Mouse (Mus musculus) brain, embryonic 14.5 days (tissue): ENCODE measurements at regions not wholly inside any gene's neighbourhood (a gene's known extent, or its start where the extent isn't known, plus 50 kb on each side); places are given as distances from the start of the nearest gene placed in this dataset.

Experiments
- DNase-seq: peaks from one replicate; pipeline ENCODE4 v3.0.0-alpha.2; 2011; ENCODE audit warnings: low read depth
- CTCF ChIP-seq: fragments of 200-500 bp; IDR thresholded peaks from 2 replicates; pipeline ENCODE4 v1.5.1; 2012; ENCODE audit warnings: inconsistent platforms, mild to moderate bottlenecking, moderate library complexity, borderline replicate concordance; ENCODE audit not compliant: insufficient read depth, insufficient read length; ENCODE audit errors: extremely low read depth
- POLR2A ChIP-seq: fragments of 200-500 bp; IDR thresholded peaks from 2 replicates; pipeline ENCODE4 v1.6.1; 2012; ENCODE audit warnings: mild to moderate bottlenecking, inconsistent platforms, borderline replicate concordance; ENCODE audit not compliant: poor library complexity, insufficient read depth, insufficient read length, severe bottlenecking; ENCODE audit errors: extremely low read depth

- TF ChIP-seq CTCF (no peak), POLR2A (no peak)
- DNase-seq, result peak; percentile 48
Measured at GRCm38 (mm10) chr1:107677404-107677803, 87.6 kb downstream of the Serpinb8 start.

GRCm38 (mm10) chr1:107696858-107697257 lies 107.1 kb downstream of the Serpinb8 start:
- TF ChIP-seq POLR2A (no peak), CTCF (no peak)
- DNase-seq, result no peak

GRCm38 (mm10) chr1:107706108-107706548 lies 116.3 kb downstream of the Serpinb8 start:
- DNase-seq, result peak; percentile 64

GRCm38 (mm10) chr1:107708601-107709000 lies 118.8 kb downstream of the Serpinb8 start:
- DNase-seq, result no peak
- no peak for TF ChIP-seq CTCF
- TF ChIP-seq POLR2A, result no peak

More at GRCm38 (mm10) chr1:107706108-107706548, 116.3 kb downstream of the Serpinb8 start:
- no peak for TF ChIP-seq CTCF
- TF ChIP-seq POLR2A, result no peak

- TF ChIP-seq CTCF, result no peak
- DNase-seq, result no peak
Measured at GRCm38 (mm10) chr1:107714869-107715268, 125.1 kb downstream of the Serpinb8 start.

- peak; percentile 25 for DNase-seq
- no peak for TF ChIP-seq POLR2A
- no peak for TF ChIP-seq CTCF
Measured at GRCm38 (mm10) chr1:107719304-107719703, 129.5 kb downstream of the Serpinb8 start.

- TF ChIP-seq CTCF, result no peak
- TF ChIP-seq POLR2A, result no peak
- no peak for DNase-seq
Measured at GRCm38 (mm10) chr1:107728113-107728839, 138.5 kb downstream of the Serpinb8 start.

GRCm38 (mm10) chr1:107765307-107765706 lies 175.5 kb downstream of the Serpinb8 start:
- no peak for DNase-seq
- TF ChIP-seq CTCF (no peak), POLR2A (no peak)

GRCm38 (mm10) chr1:107767198-107767947 lies 177.6 kb downstream of the Serpinb8 start:
- no peak for TF ChIP-seq CTCF
- no peak for TF ChIP-seq POLR2A
- peak; percentile 26 for DNase-seq

- TF ChIP-seq CTCF (no peak), POLR2A (no peak)
- DNase-seq, result no peak
Measured at GRCm38 (mm10) chr1:107772967-107773366, 183.2 kb downstream of the Serpinb8 start.

GRCm38 (mm10) chr1:107783079-107783478 lies 193.3 kb downstream of the Serpinb8 start:
- DNase-seq, result peak; percentile 34
- TF ChIP-seq POLR2A, result no peak
- no peak for TF ChIP-seq CTCF
